9 mouse cellular contexts compared by ENCODE assay signal in genomic region chr14:31365350-31365749, GRCm38 (mm10). TPM values are rescaled to one million over a fixed set of nuclear protein-coding genes. Genes with fewer than 3 reads are reported as not detected.
DNase-seq lines count a peak whose midpoint lies in the region; ATAC-seq and TF ChIP-seq lines count a peak whose summit lies in the region.
"Had no signal": no experiment of that assay in that cellular context is flagged by ENCODE, and none has a peak within 500 bp of the region (broad histone marks: within the 10 kb centered on the region; RNA-seq: fewer than 3 reads in every experiment).

No protein-coding gene starts in this region.

- peak; percentile 76 for DNase-seq in hindbrain, embryonic 11.5 days (ENCODE audit: low spot score)
- DNase-seq in T-cell, adult 2 months (ENCODE audit: low spot score) = peak; percentile 72
- DNase-seq in cerebellum, postnatal 14 days = peak; percentile 92 to 95
- DNase-seq in kidney, postnatal 0 days (ENCODE audit: low spot score) = peak; percentile 74
- DNase-seq in thymus, postnatal 14 days = peak; percentile 80

- ATAC-seq in hindbrain, embryonic 11.5 days (ENCODE audit: low FRiP score) = no peak
- no peak for ATAC-seq in hindbrain, embryonic 12.5 days (ENCODE audit: low FRiP score)
- ATAC-seq in kidney, postnatal 0 days (replicated peaks; ENCODE audit: low FRiP score, low read depth) = no peak
- ATAC-seq in megakaryocyte progenitor cell, adult 5-6 weeks (replicated peaks; ENCODE audit: poor library complexity) = peak; percentile 85

- H3K27ac ChIP-seq in hindbrain, embryonic 11.5 days (ENCODE audit: low read depth, low read length) = no peak overlapping the region
- H3K27ac ChIP-seq in hindbrain, embryonic 12.5 days = no peak overlapping the region
- H3K27ac ChIP-seq in kidney, postnatal 0 days = no peak overlapping the region

- no peak overlapping the region for H3K4me2 ChIP-seq in hindbrain, embryonic 11.5 days (replicated peaks; ENCODE audit: low read depth, low read length)
- H3K4me2 ChIP-seq in hindbrain, embryonic 12.5 days (replicated peaks) = no peak overlapping the region
- no peak overlapping the region for H3K4me2 ChIP-seq in kidney, postnatal 0 days (ENCODE audit: low read length)

- H3K4me3 ChIP-seq in hindbrain, embryonic 11.5 days (ENCODE audit: low read depth, low read length) = no peak overlapping the region
- no peak overlapping the region for H3K4me3 ChIP-seq in hindbrain, embryonic 12.5 days
- no peak overlapping the region for H3K4me3 ChIP-seq in C2C12 (ENCODE audit: insufficient read depth, poor library complexity, severe bottlenecking)
- H3K4me3 ChIP-seq in kidney, postnatal 0 days (replicated peaks; ENCODE audit: low read depth, low read length) = no peak overlapping the region
- H3K4me3 ChIP-seq: erythroblast, embryonic 14.5 days had no signal

- H3K9me3 ChIP-seq in hindbrain, embryonic 11.5 days (ENCODE audit: control insufficient read depth, low read length) = no peaks in the 10 kb centered on the region
- H3K9me3 ChIP-seq in hindbrain, embryonic 12.5 days (replicated peaks) = no peaks in the 10 kb centered on the region
- no peaks in the 10 kb centered on the region for H3K9me3 ChIP-seq in kidney, postnatal 0 days (replicated peaks; ENCODE audit: low read length)

- H3K9ac ChIP-seq in hindbrain, embryonic 11.5 days (ENCODE audit: low read depth, low read length) = no peak overlapping the region
- H3K9ac ChIP-seq in hindbrain, embryonic 12.5 days = no peak overlapping the region
- H3K9ac ChIP-seq in kidney, postnatal 0 days (ENCODE audit: low read depth, low read length) = no peak overlapping the region

- peak; percentile 24 for TF ChIP-seq CTCF in C2C12 (IDR thresholded peaks at IDR 0.05; ENCODE audit: control insufficient read depth, insufficient read depth, insufficient read length)
- TF ChIP-seq CTCF in kidney, postnatal 0 days (IDR thresholded peaks at IDR 0.05; ENCODE audit: low read depth) = peak; percentile 75

- no peaks in the 10 kb centered on the region for H3K27me3 ChIP-seq in hindbrain, embryonic 11.5 days (ENCODE audit: control insufficient read depth, insufficient read depth, low read length)
- no peaks in the 10 kb centered on the region for H3K27me3 ChIP-seq in hindbrain, embryonic 12.5 days
- H3K27me3 ChIP-seq in C2C12 (ENCODE audit: control insufficient read depth, insufficient read depth, insufficient read length) = no peaks in the 10 kb centered on the region
- H3K27me3 ChIP-seq in kidney, postnatal 0 days (ENCODE audit: insufficient read depth, low read length) = no peaks in the 10 kb centered on the region

- peaks cover 5% of the 10 kb centered on the region; the same call in 1 of the 2 replicates for H3K36me3 ChIP-seq in hindbrain, embryonic 11.5 days (ENCODE audit: control insufficient read depth, insufficient read depth, low read length)
- peaks cover 57% of the 10 kb centered on the region for H3K36me3 ChIP-seq in hindbrain, embryonic 12.5 days
- H3K36me3 ChIP-seq in C2C12 (ENCODE audit: control insufficient read depth, insufficient read depth) = peaks cover 55% of the 10 kb centered on the region
- peaks cover 43% of the 10 kb centered on the region for H3K36me3 ChIP-seq in kidney, postnatal 0 days (ENCODE audit: insufficient read depth, low read length)

- H3K4me1 ChIP-seq in hindbrain, embryonic 11.5 days (replicated peaks; ENCODE audit: control insufficient read depth, insufficient read depth, low read length) = no peaks in the 10 kb centered on the region
- no peaks in the 10 kb centered on the region for H3K4me1 ChIP-seq in hindbrain, embryonic 12.5 days
- no peaks in the 10 kb centered on the region for H3K4me1 ChIP-seq in kidney, postnatal 0 days (replicated peaks; ENCODE audit: insufficient read depth, low read length)

- H3K79me2 ChIP-seq in C2C12 (ENCODE audit: control insufficient read depth, insufficient read depth) = no peaks in the 10 kb centered on the region

- H3K79me3 ChIP-seq in C2C12 (ENCODE audit: low read depth) = no peaks in the 10 kb centered on the region

- no peak overlapping the region for H3ac ChIP-seq in C2C12 (ENCODE audit: control insufficient read depth, insufficient read length, low read depth)

TF ChIP-seq in C2C12, 6 proteins besides CTCF, POLR2A, EP300 and RAD21:
- TF ChIP-seq FOSL1 (IDR thresholded peaks at IDR 0.05; ENCODE audit: insufficient read depth, low read length, poor library complexity, severe bottlenecking) = no peak
- no peak for TF ChIP-seq MYOD1 (IDR thresholded peaks at IDR 0.05; ENCODE audit: control insufficient read depth, insufficient read length, low read depth)
- no peak for TF ChIP-seq MAX (IDR thresholded peaks at IDR 0.05)
- no peak for TF ChIP-seq MYOG (IDR thresholded peaks at IDR 0.05; ENCODE audit: control insufficient read depth, extremely low read depth, insufficient read length)
- no peak for TF ChIP-seq CEBPB (IDR thresholded peaks at IDR 0.05; ENCODE audit: low read depth)
- TF ChIP-seq USF1 (IDR thresholded peaks at IDR 0.05; ENCODE audit: low read depth) = no peak
TF ChIP-seq in C2C12: peak in this region for 0.

RNA-seq across cellular contexts. Expression of gene Capn7, which starts 28.9 kb away (rescaled TPM):
- 45.2 and 46.3 TPM in 2 replicates for polyA plus RNA-seq in hindbrain, embryonic 11.5 days (2014; fragmentation: Nextera tagmentation; extraction: Ambion mirVana)
- 53.1 and 61.7 TPM in 2 replicates for polyA plus RNA-seq in hindbrain, embryonic 12.5 days (2016; fragmentation: Nextera tagmentation; extraction: Ambion mirVana)
- 6.7 TPM for polyA plus RNA-seq in C2C12 (2012; fragmentation: generic; extraction: Trizol)
- polyA plus RNA-seq in kidney, postnatal 0 days (2015; fragmentation: Nextera tagmentation; extraction: Ambion mirVana) = 38.8 and 40.3 TPM in 2 replicates
- 56.8 and 59.6 TPM in 2 replicates for total RNA-seq in megakaryocyte progenitor cell, adult 5-6 weeks (2015)
- 52.7 and 62.3 TPM in 2 replicates for total RNA-seq in megakaryocyte progenitor cell, adult 5-6 weeks (2017)

RNA-seq across cellular contexts. Expression of gene Dnah1, which starts 41.7 kb away (rescaled TPM):
- 5.9 and 6.1 TPM in 2 replicates for polyA plus RNA-seq in hindbrain, embryonic 11.5 days (2014; fragmentation: Nextera tagmentation; extraction: Ambion mirVana)
- 6.4 and 6.5 TPM in 2 replicates for polyA plus RNA-seq in hindbrain, embryonic 12.5 days (2016; fragmentation: Nextera tagmentation; extraction: Ambion mirVana)
- 0.01 TPM for polyA plus RNA-seq in C2C12 (2012; fragmentation: generic; extraction: Trizol)
- 4.3 and 4.4 TPM in 2 replicates for polyA plus RNA-seq in kidney, postnatal 0 days (2015; fragmentation: Nextera tagmentation; extraction: Ambion mirVana)
- total RNA-seq in megakaryocyte progenitor cell, adult 5-6 weeks (2015) = 0.12 and 0.27 TPM in 2 replicates
- total RNA-seq in megakaryocyte progenitor cell, adult 5-6 weeks (2017) = 0.04 and 0.07 TPM in 2 replicates
- polyA plus RNA-seq: erythroblast, embryonic 14.5 days had no signal
